Mouse (Mus musculus) frontal cortex, postnatal 25 days (tissue): ENCODE results near the gene Adgrl3.

ENCODE experiments used
- DNase-seq, 2 experiments: peaks; one replicate each; pipeline ENCODE4 v3.0.0; 2022; ENCODE audit warnings: low spot score in 2 of 2

Adgrl3 gene

GRCm38 (mm10) chr5:81558965-81559364 lies 539.0 kb downstream of the Adgrl3 start:
- no peak for DNase-seq

DNA sequence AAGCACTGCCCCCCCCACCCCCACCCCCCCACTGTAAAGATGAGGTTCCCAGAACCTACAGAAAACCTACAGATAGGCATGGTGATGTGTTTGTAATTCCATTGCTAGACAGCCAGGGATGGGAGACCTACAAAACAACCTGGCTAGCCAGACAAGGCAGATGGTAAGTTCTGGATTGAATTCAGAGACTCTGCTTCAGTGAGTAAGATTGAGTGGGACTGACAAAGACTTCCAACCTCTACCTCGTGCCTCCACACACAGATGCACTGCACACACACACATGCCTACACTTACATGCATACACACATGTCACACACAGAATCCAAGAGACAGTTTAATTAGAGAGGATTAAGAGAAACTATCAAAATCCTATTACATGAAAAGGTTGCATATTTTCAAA lies 544.4 kb downstream of the Adgrl3 start:
- DNase-seq: no peak

- DNase-seq: no peak
Measured at GRCm38 (mm10) chr5:81566577-81566976, 546.6 kb downstream of the Adgrl3 start.

GRCm38 (mm10) chr5:81568743-81569142 lies 548.8 kb downstream of the Adgrl3 start:
- no peak for DNase-seq

DNA sequence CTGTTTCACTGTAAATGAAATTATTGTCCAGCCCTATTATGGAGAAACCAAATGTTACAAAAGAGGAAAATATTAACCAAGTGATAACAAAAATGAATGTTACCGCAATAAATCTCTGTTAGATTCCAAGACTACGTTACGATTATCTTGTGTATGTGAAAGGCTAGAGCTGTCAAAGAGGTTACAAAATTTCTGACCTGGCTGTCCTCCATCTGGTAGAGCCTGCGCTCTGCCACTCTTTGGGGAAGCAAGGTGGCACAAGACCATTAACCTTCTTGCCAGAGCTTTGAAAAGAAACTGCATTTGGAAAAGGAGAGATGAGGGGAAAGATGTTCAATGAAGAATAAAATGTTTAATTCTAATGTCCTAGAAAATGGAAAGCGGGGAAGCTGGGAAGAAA lies 562.9 kb downstream of the Adgrl3 start:
- DNase-seq: no peak

GRCm38 (mm10) chr5:81583425-81583824 lies 563.5 kb downstream of the Adgrl3 start:
- no peak for DNase-seq

- DNase-seq: no peak
Measured at GRCm38 (mm10) chr5:81584945-81585344, 565.0 kb downstream of the Adgrl3 start.

DNA sequence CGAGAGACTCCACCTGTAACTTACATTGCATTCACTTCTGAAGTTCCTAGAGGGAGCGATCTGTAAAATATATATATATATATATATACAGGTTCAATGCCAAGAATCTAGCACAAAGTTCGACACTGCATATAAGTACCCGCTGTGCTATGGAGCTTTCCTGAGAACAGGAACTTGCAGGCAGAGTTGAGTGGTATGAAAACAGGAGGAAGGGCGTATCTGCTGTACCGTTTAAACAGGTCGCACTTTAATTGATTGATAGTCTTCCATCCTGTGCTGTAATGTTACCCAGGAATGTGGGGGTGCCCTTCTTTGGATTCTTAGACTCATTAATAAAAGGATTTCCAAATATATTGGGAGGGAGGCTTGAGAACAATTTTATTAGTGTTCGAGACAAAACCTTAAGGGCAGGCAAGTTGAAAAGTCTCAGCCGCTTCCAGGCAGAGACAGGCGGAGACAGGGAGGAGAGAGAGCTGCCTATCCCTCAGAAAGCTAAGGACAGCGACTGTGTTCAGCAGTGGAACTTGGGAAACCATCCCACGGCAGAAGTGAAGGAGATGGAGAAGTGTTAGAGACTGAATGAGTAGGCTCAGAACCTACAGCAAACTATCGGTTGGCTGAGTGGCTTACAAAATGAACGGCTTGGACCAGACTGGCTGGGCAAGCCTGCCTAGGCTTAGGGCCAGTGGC lies 570.2 kb downstream of the Adgrl3 start:
- no peak for DNase-seq

DNA sequence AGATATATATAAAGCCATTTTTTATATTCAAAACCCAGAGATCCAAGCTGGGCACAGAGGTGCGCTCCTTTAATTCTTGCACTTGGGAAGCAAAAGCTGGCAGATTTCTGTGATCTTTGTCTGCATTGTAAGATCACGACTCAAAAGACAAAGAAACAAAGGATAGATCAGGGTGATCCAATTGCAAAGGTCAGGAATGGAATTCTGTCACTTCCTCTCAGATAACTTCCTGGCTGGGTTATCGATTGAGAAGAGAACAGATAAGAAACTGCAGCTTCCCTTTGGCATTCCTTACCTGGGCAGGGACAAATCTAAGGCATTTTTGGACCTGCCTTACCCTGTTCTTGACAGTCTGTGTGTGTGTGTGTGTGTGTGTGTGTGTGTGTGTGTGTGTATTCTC lies 571.5 kb downstream of the Adgrl3 start:
- DNase-seq: no peak

GRCm38 (mm10) chr5:81593396-81593995 lies 573.6 kb downstream of the Adgrl3 start:
- no peak for DNase-seq

DNA sequence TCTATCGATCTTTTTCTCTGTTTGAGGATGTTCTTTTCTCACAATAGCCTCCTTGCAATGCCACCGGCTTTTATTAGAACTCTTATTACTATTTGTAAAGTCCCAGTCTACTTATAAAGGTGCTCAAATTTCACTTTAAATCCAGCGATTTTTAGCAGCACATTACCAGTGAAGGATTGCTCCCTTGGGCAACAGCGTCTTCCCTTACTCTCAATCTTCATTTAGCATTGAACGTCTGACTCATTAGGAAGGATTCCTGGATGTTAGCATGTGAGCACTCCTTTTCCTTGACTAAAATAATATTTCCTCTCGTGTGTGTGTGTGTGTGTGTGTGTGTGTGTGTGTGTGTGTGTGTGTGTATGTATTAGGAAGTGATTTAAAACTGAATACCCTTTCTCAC lies 578.1 kb downstream of the Adgrl3 start:
- DNase-seq: no peak

- DNase-seq: no peak
Measured at GRCm38 (mm10) chr5:81602889-81603288, 583.0 kb downstream of the Adgrl3 start.

GRCm38 (mm10) chr5:81605646-81606045 lies 585.7 kb downstream of the Adgrl3 start:
- DNase-seq: no peak

- no peak for DNase-seq
Measured at GRCm38 (mm10) chr5:81610223-81610622, 590.3 kb downstream of the Adgrl3 start.

DNA sequence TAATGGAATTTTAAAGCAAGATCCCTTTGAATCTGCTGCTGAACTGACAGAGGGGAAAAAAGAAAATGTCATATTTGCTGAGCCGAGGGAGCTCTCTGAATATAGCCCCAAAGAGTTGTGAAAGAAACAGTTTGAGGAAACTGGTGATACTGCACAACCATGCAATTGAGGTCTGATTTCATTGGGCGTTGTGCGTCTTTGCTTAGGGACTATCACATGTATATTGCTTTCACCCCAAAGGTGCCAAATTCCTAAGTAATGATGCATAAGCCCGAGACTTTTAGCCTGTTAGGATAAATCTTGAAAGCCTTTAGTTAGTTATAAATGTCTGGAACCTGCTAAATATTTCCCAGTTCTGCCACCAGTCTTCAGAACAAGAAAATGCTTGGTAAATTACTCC lies 594.7 kb downstream of the Adgrl3 start:
- no peak for DNase-seq

DNA sequence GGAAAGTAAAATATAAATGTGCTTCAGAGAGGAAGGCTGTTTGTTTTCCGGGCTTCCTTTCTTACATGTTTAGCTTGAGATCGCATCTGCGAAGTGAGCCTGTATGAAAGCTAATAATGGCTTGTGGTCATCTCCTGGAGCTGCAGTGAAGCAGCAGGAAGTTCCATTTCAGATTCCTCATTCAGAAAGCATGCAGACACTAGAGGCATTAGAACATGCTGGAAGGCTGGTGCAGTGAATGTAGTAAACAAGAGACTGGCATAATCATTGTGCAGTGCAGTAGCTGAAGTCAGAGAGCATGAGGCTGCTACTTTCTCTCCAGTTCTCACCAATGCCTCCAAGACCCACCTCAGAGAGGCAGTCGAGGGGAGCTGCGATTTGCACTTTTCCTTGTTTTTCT lies 601.2 kb downstream of the Adgrl3 start:
- no peak for DNase-seq

- no peak for DNase-seq
Measured at GRCm38 (mm10) chr5:81621715-81622114, 601.8 kb downstream of the Adgrl3 start.

DNA sequence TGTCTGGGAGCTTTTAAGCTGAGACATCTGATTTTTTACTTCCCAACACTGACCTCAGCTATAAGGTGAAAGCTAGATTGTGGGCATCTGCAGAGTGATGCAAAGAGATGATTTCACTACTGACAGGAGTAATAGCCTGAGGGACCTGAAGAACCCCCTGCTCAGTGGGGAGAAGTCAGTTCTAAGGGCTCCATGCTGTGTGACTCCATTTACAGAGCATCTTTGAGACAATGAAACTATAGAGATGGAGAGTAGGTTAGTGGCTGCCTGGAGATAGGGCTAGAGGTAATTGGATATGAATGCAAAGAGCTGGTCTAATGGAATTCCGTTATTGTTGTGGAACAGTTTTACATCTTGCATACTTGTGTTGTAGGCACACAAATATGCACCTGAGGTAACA lies 603.9 kb downstream of the Adgrl3 start:
- DNase-seq: no peak

DNA sequence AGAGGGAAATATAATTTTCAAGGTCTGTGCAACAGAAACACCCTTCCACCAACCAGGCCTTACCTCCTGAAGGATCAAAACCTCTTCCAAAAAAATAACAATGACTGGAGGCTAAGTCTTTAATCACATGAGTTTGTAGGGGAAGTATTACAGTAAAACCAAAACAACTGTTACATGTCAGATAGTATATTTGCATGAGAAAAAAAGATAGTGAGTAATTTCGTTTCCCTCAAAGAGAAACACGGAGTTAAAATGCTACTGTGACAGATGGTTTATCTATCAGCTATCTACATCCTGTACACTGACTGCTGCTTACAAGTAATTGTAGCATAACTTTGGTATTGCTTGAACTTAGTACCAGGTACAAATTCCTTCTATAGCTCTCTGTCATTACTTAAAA lies 616.2 kb downstream of the Adgrl3 start:
- DNase-seq: no peak

DNA sequence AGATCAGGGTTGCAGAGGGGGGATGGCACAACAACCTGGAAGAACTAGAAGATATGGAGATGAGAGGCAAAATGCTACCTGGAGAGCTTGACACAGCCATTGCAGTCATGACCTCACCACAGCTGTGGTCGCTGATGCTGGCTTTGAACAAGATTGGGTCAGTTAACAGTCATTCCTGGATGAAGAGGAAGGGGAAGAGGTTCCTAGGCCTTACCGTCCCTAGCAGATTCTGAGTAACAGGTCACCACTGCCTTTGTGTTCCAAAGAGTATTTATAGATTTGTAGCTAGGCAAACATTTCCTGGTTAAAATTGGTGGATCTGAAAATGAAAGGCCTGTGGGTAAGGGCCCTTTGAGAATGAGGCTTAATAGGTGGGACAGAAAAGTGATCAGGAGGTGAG lies 618.5 kb downstream of the Adgrl3 start:
- no peak for DNase-seq

DNA sequence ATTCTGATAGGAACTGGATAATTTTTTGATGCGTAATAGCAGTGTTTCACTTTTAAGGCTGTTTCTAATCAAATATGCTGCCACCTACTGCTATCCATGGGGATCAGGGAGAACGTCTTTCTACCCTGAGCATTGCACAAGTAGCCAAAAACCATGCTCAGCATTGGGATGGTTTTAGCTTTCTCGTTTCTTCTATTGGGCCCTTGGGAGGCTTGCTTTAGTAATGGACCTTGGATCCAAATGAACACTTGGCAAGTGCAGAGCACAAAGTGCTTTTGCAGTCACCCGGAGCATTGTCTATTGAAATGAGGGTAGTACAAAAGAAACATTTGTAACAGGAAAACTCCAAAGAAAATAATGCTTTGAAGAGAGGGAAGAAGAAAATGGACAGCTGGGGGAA lies 620.2 kb downstream of the Adgrl3 start:
- DNase-seq: no peak

DNA sequence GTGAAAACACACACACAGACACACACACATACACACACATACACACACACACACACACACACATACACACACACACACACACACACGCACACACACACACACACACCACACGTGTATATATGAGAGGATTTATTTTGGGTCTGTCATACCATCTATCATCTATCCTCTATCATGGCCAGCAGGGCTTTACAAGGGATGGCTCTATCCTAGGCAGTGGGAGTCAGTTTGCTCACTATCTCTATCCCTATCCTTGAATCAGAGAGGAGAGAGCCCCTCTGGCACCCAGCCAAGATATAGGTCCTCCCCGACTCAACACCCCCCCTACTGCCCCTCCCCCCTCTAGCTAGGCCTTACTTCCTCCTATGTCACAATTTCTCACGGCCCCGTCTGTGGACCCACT lies 625.6 kb downstream of the Adgrl3 start:
- no peak for DNase-seq

DNA sequence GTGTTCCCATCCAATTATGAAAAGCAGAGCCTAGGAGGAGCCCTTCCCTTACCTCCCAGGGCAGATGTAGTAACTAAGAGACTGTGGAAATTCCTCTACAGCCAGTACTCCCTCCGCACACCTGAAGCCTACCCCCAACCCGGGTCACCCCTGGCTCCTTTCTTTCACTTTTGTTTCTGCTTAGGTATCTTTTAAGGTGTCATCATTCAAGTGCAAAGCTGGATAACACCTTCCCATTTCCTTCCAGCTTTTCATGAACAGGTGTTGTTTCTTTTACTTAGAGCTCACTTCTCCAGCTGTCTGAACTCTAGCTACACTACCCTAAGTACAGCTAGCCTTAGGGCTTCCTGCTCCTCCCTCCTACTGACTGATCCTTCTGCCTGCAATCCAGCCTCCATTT lies 634.0 kb downstream of the Adgrl3 start:
- no peak for DNase-seq
